Mouse (Mus musculus): ENCODE data around the gene Prcd. TPM values are rescaled to one million over a fixed set of nuclear protein-coding genes. Genes with fewer than 3 reads are reported as not detected.

Gene Prcd
- total and polyA plus RNA-seq, 3 experiments: not detected

DNA sequence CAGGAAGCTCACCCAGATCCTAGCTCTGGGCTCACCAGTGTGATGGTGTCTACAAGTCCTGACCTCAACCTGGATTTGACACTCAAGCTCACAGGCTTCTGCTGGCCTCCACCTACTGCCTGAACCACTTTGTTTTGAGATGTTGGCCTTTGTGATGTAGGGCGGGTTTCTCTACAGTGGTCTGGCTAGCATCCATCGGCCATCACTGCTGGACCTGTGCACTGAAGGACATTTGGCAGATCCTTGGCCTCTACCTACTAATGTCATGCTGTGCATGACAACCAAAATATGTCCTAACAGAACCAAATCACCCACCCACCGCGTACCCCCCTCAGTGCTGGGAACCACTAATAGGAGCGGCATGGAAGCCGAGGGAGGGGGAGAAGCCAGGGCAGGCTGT is 25.8 kb downstream of the Prcd start:
- in situ Hi-C loops (cut with MboI; ENCODE audit: low pct_ligation_motif_present, low pct_unique_long_range_greater_than_20kb, low sequenced_read_pairs): no loop called here
- H3K9ac ChIP-seq (ENCODE audit: insufficient read depth, low read depth): no peak overlapping the region
- H3K9me3 ChIP-seq (replicated peaks; ENCODE audit: low read length): no peaks in the 10 kb centered on the region

DNA sequence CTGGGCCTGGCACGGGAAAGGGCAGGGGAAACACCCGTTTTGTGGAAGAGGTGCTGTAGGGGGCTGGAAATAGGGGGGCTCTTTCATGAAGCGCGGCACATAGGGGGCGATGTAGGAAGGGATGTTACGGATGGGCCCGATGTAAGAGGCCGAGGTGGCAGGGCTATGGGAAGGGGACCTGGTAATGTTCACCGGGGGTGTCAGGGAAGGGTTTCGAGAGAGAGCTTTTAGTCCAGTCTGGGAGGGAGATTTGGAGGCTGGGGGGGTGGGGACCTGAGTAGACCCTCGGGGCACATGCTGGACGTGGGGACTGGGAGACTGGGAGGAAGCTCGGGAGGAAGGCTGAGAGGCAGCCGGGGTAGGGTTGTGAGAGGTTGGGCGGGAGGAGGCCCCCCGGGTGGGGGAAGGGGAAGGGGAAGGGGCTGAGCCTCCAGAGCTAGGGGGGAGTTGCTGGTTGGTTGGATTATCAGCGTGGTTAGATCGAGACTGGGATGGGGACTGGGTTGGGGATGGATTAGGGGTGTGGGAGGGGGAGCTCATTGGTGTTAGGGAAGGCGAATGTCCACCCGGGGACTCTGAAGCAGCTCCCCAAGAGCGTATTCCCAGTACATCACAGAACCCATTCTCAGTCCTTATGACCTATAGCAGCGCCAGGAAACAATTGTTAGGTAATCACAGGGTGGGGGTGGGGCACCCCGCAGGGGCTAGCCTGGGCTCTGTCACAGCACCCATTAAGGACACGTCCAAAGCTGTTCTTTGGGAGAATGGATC is 27.2 kb downstream of the Prcd start:
- H3K27ac ChIP-seq (ENCODE audit: insufficient read depth, low read depth): no peak overlapping the region
- no peaks in the 10 kb centered on the region for H3K9me3 ChIP-seq (replicated peaks; ENCODE audit: low read length)
- H3K9ac ChIP-seq (ENCODE audit: insufficient read depth, low read depth): no peak overlapping the region
- H3K4me1 ChIP-seq (ENCODE audit: control insufficient read depth in 1 of 2, insufficient read depth in 2 of 2): peaks cover 0 to 19% of the 10 kb centered on the region in 2 experiments; a peak in 2 of 4 replicates
- H3K36me3 ChIP-seq (replicated peaks in 1 of 2; ENCODE audit: control insufficient read depth in 1 of 2, insufficient read depth in 1 of 2, low read length in 1 of 2): peaks cover 54 to 98% of the 10 kb centered on the region in 2 experiments
- no peak overlapping the region for H3K4me2 ChIP-seq (ENCODE audit: insufficient read depth, low read depth, poor library complexity, severe bottlenecking)
- no peaks in the 10 kb centered on the region for H3K27me3 ChIP-seq (replicated peaks)
- no peak for DNase-seq (ENCODE audit: extremely low read depth)
- H3K4me3 ChIP-seq (replicated peaks in 1 of 3; ENCODE audit: low read depth in 2 of 3, low read length in 2 of 3, poor library complexity in 1 of 3): no peak overlapping the region
- 0 out of 4 replicates have a peak, but pooled peaks of 1 of the 2 experiments have one; percentile 2 for TF ChIP-seq CTCF (conservative IDR thresholded peaks at IDR 0.05 in 1 of 2, IDR thresholded peaks at IDR 0.05 in 1 of 2; ENCODE audit: low read depth in 2 of 2, low read length in 2 of 2)
- TF ChIP-seq RAD21 (IDR thresholded peaks at IDR 0.05; ENCODE audit: low read depth, low read length): no peak
- TF ChIP-seq UBTF (IDR thresholded peaks at IDR 0.05; ENCODE audit: low read depth, low read length): no peak
- H3K79me2 ChIP-seq (replicated peaks; ENCODE audit: control insufficient read depth, extremely low read depth, insufficient read depth, poor library complexity, severe bottlenecking): 0 out of 2 replicates have a peak, but pooled peaks cover 3% of the 10 kb centered on the region
- dilution Hi-C loops (cut with MboI; ENCODE audit: extremely low pct_ligation_motif_present, extremely low pct_unique_long_range_greater_than_20kb, low sequenced_read_pairs): no loop called here
- in situ Hi-C loops (cut with MboI; ENCODE audit: low pct_ligation_motif_present, low pct_unique_long_range_greater_than_20kb, low sequenced_read_pairs): loop anchor here (10.0 kb wide), 1 partner anchor 124 kb away; no protein-coding TSS in a partner anchor

More for the DNA sequence above, 25.8 kb downstream of the Prcd start:
- Histone ChIP-seq H3K79me2 (replicated peaks; ENCODE audit: control insufficient read depth, extremely low read depth, insufficient read depth, poor library complexity, severe bottlenecking) (peaks cover 15% of the 10 kb centered on the region), H3K4me2 (ENCODE audit: insufficient read depth, low read depth, poor library complexity, severe bottlenecking) (no peak overlapping the region), H3K4me1 (ENCODE audit: control insufficient read depth in 1 of 2, insufficient read depth in 2 of 2) (peaks cover 4 to 33% of the 10 kb centered on the region in 2 experiments; a peak in 3 of 4 replicates), H3K36me3 (replicated peaks in 1 of 2; ENCODE audit: control insufficient read depth in 1 of 2, insufficient read depth in 1 of 2, low read length in 1 of 2) (peaks cover 66 to 98% of the 10 kb centered on the region in 2 experiments), H3K27ac (ENCODE audit: insufficient read depth, low read depth) (no peak overlapping the region), H3K4me3 (replicated peaks in 1 of 3; ENCODE audit: low read depth in 2 of 3, low read length in 2 of 3, poor library complexity in 1 of 3) (no peak overlapping the region), H3K27me3 (replicated peaks) (no peaks in the 10 kb centered on the region)
- dilution Hi-C loops (cut with MboI; ENCODE audit: extremely low pct_ligation_motif_present, extremely low pct_unique_long_range_greater_than_20kb, low sequenced_read_pairs): no loop called here
- no peak for DNase-seq (ENCODE audit: extremely low read depth)
- no peak for TF ChIP-seq MEF2A (IDR thresholded peaks at IDR 0.05; ENCODE audit: borderline replicate concordance, low read depth, low read length)
- 0 out of 2 replicates have a peak, but pooled peaks have one; percentile 5 for TF ChIP-seq POLR2AphosphoS2 (IDR thresholded peaks at IDR 0.05; ENCODE audit: low read depth, low read length)

DNA sequence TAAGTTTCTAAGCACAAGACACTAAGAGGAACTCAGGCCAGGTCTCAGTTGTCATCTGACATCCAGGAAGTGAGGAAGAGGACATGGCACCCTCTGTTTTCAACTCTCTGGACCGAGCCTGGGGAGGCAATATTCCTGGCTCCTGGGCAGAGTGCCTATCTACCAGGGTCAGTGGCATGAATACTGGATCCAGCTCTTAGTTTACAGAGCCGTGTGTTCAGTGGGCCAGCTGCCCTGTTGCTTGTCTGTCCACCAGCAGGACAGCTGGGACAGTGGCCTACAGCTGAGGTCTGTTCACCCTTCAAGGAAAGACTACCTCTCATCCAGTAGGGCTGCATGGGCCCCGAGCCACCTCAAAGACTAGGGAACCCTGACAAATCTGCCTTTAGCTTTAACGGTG is 27.8 kb downstream of the Prcd start:
- H3K36me3 ChIP-seq (replicated peaks in 1 of 2; ENCODE audit: control insufficient read depth in 1 of 2, insufficient read depth in 1 of 2, low read length in 1 of 2): peaks cover 49 to 98% of the 10 kb centered on the region in 2 experiments
- dilution Hi-C loops (cut with MboI; ENCODE audit: extremely low pct_ligation_motif_present, extremely low pct_unique_long_range_greater_than_20kb, low sequenced_read_pairs): no loop called here

More for the DNA sequence above, 27.8 kb downstream of the Prcd start:
- Histone ChIP-seq H3K27me3 (replicated peaks) (no peaks in the 10 kb centered on the region), H3K27ac (ENCODE audit: insufficient read depth, low read depth) (no peak overlapping the region), H3K9ac (ENCODE audit: insufficient read depth, low read depth) (no peak overlapping the region), H3K4me1 (ENCODE audit: control insufficient read depth in 1 of 2, insufficient read depth in 2 of 2) (peaks cover 0 to 13% of the 10 kb centered on the region in 2 experiments; a peak in 2 of 4 replicates), H3K4me2 (ENCODE audit: insufficient read depth, low read depth, poor library complexity, severe bottlenecking) (no peak overlapping the region), H3K9me3 (replicated peaks; ENCODE audit: low read length) (no peaks in the 10 kb centered on the region), H3K4me3 (replicated peaks in 1 of 3; ENCODE audit: low read depth in 2 of 3, low read length in 2 of 3, poor library complexity in 1 of 3) (no peak overlapping the region), H3K79me2 (replicated peaks; ENCODE audit: control insufficient read depth, extremely low read depth, insufficient read depth, poor library complexity, severe bottlenecking) (0 out of 2 replicates have a peak, but pooled peaks cover 2% of the 10 kb centered on the region)
- DNase-seq (ENCODE audit: extremely low read depth): no peak
- in situ Hi-C loops (cut with MboI; ENCODE audit: low pct_ligation_motif_present, low pct_unique_long_range_greater_than_20kb, low sequenced_read_pairs): loop anchor here (10.0 kb wide), 1 partner anchor 124 kb away; no protein-coding TSS in a partner anchor
- TF ChIP-seq HCFC1 (IDR thresholded peaks at IDR 0.05; ENCODE audit: low read depth, low read length) (no peak), MAX (IDR thresholded peaks at IDR 0.05; ENCODE audit: low read length) (no peak), GABPA (IDR thresholded peaks at IDR 0.05; ENCODE audit: insufficient replicate concordance, low read depth, low read length) (no peak), CTCF (conservative IDR thresholded peaks at IDR 0.05 in 1 of 2, IDR thresholded peaks at IDR 0.05 in 1 of 2; ENCODE audit: low read depth in 2 of 2, low read length in 2 of 2) (no peak), ELF1 (IDR thresholded peaks at IDR 0.05; ENCODE audit: low read depth, low read length) (no peak), TBP (conservative IDR thresholded peaks at IDR 0.05; ENCODE audit: low read depth, low read length) (no peak), NELFE (IDR thresholded peaks at IDR 0.05; ENCODE audit: low read depth, low read length) (no peak), MAZ (IDR thresholded peaks at IDR 0.05; ENCODE audit: low read depth, low read length) (no peak), ZC3H11A (IDR thresholded peaks at IDR 0.05; ENCODE audit: low read depth, low read length) (no peak), POLR2AphosphoS2 (IDR thresholded peaks at IDR 0.05; ENCODE audit: low read depth, low read length) (no peak)
